Mouse (Mus musculus): ENCODE measurements around the gene Dennd4b. TPM values are rescaled to one million over a fixed set of nuclear protein-coding genes. Genes with fewer than 3 reads are reported as not detected.

Gene Dennd4b
- polyA plus RNA-seq, 1 experiment from 2014 or later, result 4.5 TPM

DNA sequence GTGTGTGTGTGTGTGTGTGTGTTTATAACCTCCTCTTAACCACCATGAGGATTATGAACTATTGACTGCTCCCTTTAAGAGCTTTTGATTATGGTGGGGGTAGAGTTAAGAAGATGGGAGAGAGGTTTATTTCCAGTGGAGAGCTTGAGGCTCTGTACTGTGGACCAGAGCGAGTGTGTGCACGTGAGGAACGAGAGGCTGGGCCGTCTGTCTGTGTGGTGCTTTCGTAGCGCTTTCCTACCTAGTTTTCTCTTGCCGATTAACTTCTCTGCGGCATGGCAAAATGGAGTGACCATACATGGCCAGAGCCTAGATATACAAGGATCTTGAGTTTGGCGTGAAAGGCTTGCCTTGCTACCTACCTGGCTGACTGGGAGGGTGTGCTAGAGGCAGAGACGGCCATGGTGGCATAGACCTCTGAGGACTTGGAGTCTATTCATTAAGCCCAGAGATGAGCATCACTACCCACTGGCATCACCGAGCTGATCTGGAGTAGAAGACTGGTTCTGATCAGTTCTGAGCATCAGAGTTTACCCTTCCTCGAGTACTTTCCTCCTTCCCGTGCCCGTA is 9.1 kb upstream of the Dennd4b start:
- no peak overlapping the region for H3K9ac ChIP-seq (ENCODE audit: low read depth, low read length)
- ATAC-seq (ENCODE audit: low FRiP score) (no peak), DNase-seq (ENCODE audit: low spot score) (no peak)
- no peak overlapping the region for H3K4me3 ChIP-seq (ENCODE audit: low read depth, low read length)
- peaks cover 10% of the 10 kb centered on the region; the same call in 1 of the 2 replicates for H3K36me3 ChIP-seq (ENCODE audit: control insufficient read depth, insufficient read depth, low read length)
- H3K27ac ChIP-seq (ENCODE audit: low read depth, low read length), result no peak overlapping the region
- 93% methylated on average over 14 of the region's 14 CpGs for WGBS
- no peaks in the 10 kb centered on the region for H3K27me3 ChIP-seq (ENCODE audit: control insufficient read depth, insufficient read depth, low read length)
- peaks cover 5% of the 10 kb centered on the region for H3K4me1 ChIP-seq (replicated peaks; ENCODE audit: control insufficient read depth, insufficient read depth, low read length)
- no peaks in the 10 kb centered on the region for H3K9me3 ChIP-seq (ENCODE audit: control insufficient read depth, low read length)
- H3K4me2 ChIP-seq (replicated peaks; ENCODE audit: low read depth, low read length), result no peak overlapping the region

GRCm38 (mm10) chr3:90256731-90257530 is 8.1 kb upstream of the Dennd4b start:
- Histone ChIP-seq H3K9ac (ENCODE audit: low read depth, low read length) (no peak overlapping the region), H3K4me2 (replicated peaks; ENCODE audit: low read depth, low read length) (no peak overlapping the region), H3K4me3 (ENCODE audit: low read depth, low read length) (no peak overlapping the region), H3K9me3 (ENCODE audit: control insufficient read depth, low read length) (no peaks in the 10 kb centered on the region), H3K27ac (ENCODE audit: low read depth, low read length) (no peak overlapping the region), H3K36me3 (ENCODE audit: control insufficient read depth, insufficient read depth, low read length) (peaks cover 10% of the 10 kb centered on the region; the same call in 1 of the 2 replicates), H3K27me3 (ENCODE audit: control insufficient read depth, insufficient read depth, low read length) (no peaks in the 10 kb centered on the region), H3K4me1 (replicated peaks; ENCODE audit: control insufficient read depth, insufficient read depth, low read length) (peaks cover 5% of the 10 kb centered on the region)
- DNase-seq (ENCODE audit: low spot score), result no peak
- ATAC-seq (ENCODE audit: low FRiP score), result no peak
- 92% methylated on average over 19 of the region's 19 CpGs for WGBS

GRCm38 (mm10) chr3:90258521-90258920 is 6.5 kb upstream of the Dennd4b start:
- H3K9ac ChIP-seq (ENCODE audit: low read depth, low read length), result no peak overlapping the region
- no peaks in the 10 kb centered on the region for H3K9me3 ChIP-seq (ENCODE audit: control insufficient read depth, low read length)
- DNase-seq (ENCODE audit: low spot score), result no peak
- H3K4me2 ChIP-seq (replicated peaks; ENCODE audit: low read depth, low read length), result no peak overlapping the region
- no peaks in the 10 kb centered on the region for H3K27me3 ChIP-seq (ENCODE audit: control insufficient read depth, insufficient read depth, low read length)
- H3K27ac ChIP-seq (ENCODE audit: low read depth, low read length), result no peak overlapping the region
- no peak for ATAC-seq (ENCODE audit: low FRiP score)
- no peak overlapping the region for H3K4me3 ChIP-seq (ENCODE audit: low read depth, low read length)
- peaks cover 10% of the 10 kb centered on the region; the same call in 1 of the 2 replicates for H3K36me3 ChIP-seq (ENCODE audit: control insufficient read depth, insufficient read depth, low read length)
- H3K4me1 ChIP-seq (replicated peaks; ENCODE audit: control insufficient read depth, insufficient read depth, low read length), result peaks cover 5% of the 10 kb centered on the region
- WGBS, result 91% methylated on average over 4 of the region's 4 CpGs

DNA sequence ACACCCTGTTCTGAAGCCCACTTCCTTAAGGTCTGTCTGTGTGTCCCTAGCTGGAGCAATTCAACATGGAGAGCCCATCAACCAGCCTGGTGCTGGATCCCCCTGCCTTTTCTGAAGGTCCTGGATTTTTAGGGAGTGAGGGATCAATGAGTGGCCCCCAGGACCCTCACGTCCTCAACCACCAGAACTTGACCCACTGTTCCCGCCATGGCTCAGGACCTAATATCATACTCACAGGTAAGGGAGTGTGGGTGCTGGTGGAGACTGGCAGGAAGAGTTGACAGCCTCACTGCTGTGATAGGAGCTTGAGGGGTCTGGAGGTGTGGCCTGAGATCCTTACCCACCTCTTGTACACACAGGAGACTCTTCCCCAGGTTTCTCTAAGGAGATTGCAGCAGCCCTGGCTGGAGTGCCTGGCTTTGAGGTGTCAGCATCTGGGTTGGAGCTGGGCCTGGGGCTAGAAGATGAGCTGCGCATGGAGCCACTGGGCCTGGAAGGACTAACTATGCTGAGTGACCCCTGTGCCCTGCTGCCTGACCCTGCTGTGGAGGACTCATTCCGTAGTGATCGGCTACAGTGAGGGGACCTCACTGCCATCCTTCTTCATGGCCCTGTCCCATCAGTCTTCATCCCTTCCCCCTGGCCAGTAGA is 1.7 kb upstream of the Dennd4b start:
- Histone ChIP-seq H3K27me3 (ENCODE audit: control insufficient read depth, insufficient read depth, low read length) (no peaks in the 10 kb centered on the region), H3K4me3 (ENCODE audit: low read depth, low read length) (no peak overlapping the region), H3K36me3 (ENCODE audit: control insufficient read depth, insufficient read depth, low read length) (peaks cover 10% of the 10 kb centered on the region; the same call in 1 of the 2 replicates), H3K9me3 (ENCODE audit: control insufficient read depth, low read length) (no peaks in the 10 kb centered on the region), H3K27ac (ENCODE audit: low read depth, low read length) (no peak overlapping the region), H3K4me2 (replicated peaks; ENCODE audit: low read depth, low read length) (no peak overlapping the region), H3K4me1 (replicated peaks; ENCODE audit: control insufficient read depth, insufficient read depth, low read length) (0 out of 2 replicates have a peak, but pooled peaks cover 3% of the 10 kb centered on the region), H3K9ac (ENCODE audit: low read depth, low read length) (no peak overlapping the region)
- no peak for DNase-seq (ENCODE audit: low spot score)
- 92% methylated on average over 5 of the region's 5 CpGs for WGBS
- no peak for ATAC-seq (ENCODE audit: low FRiP score)

GRCm38 (mm10) chr3:90264687-90265033 is 325 bp upstream of the Dennd4b start:
- WGBS, result 36% methylated on average over 10 of the region's 10 CpGs
- Histone ChIP-seq H3K27ac (ENCODE audit: low read depth, low read length) (peak overlapping the region; percentile 93; the same call in 1 of the 2 replicates), H3K36me3 (ENCODE audit: control insufficient read depth, insufficient read depth, low read length) (peaks cover 6% of the 10 kb centered on the region; the same call in 1 of the 2 replicates), H3K27me3 (ENCODE audit: control insufficient read depth, insufficient read depth, low read length) (no peaks in the 10 kb centered on the region), H3K4me1 (replicated peaks; ENCODE audit: control insufficient read depth, insufficient read depth, low read length) (0 out of 2 replicates have a peak, but pooled peaks cover 3% of the 10 kb centered on the region), H3K4me2 (replicated peaks; ENCODE audit: low read depth, low read length) (peak overlapping the region; percentile 83), H3K9me3 (ENCODE audit: control insufficient read depth, low read length) (no peaks in the 10 kb centered on the region), H3K4me3 (ENCODE audit: low read depth, low read length) (peak overlapping the region; percentile 91), H3K9ac (ENCODE audit: low read depth, low read length) (no peak overlapping the region)
- ATAC-seq (ENCODE audit: low FRiP score) (no peak), DNase-seq (ENCODE audit: low spot score) (no peak)

DNA sequence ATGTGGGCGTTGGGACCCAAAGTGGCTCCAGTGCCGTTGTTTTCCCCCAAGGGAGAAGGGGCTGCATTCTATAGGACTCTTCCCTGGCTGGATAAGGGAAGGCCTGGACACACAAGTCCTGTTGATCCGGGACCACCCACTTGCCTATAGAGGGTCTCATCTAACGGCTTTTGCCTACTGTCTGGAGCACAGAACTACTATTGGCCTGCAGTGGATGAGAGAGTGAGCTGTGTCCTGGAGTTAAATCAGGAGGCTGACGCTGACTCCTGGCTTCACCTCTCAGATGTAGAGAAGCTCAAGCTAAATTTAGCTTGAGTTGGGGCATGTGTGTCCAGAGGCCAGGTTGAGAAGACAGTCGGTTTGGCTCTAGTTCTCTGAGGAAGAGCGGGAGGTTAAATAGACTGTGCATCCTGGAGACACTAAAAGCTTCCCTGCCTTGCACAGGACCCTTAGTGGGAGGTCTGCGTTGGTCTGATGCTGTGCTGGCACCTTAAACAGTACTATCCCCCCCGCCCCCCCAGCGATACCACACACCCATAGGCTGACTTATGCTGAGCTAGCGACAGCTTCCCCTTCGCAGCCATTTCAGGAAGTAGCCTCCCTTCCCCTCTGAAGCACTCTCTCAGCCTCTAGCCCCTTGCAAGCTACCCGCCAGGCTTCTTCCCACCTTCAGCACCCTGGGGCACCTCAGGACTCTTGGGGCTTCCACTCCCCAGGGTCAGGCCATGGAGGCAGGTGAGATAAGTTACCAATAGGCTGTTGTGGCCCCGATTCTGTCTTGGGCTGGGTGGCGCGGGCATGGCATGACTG is 1.2 kb downstream of the Dennd4b start:
- peak overlapping the region; percentile 83 for H3K4me2 ChIP-seq (replicated peaks; ENCODE audit: low read depth, low read length)
- H3K27ac ChIP-seq (ENCODE audit: low read depth, low read length), result peak overlapping the region; percentile 93
- no peaks in the 10 kb centered on the region for H3K27me3 ChIP-seq (ENCODE audit: control insufficient read depth, insufficient read depth, low read length)
- peak; percentile 53; the same call in 1 of the 2 replicates for ATAC-seq (ENCODE audit: low FRiP score)
- DNase-seq (ENCODE audit: low spot score), result peak; percentile 4
- peak overlapping the region; percentile 94 for H3K9ac ChIP-seq (ENCODE audit: low read depth, low read length)
- peak overlapping the region; percentile 91 for H3K4me3 ChIP-seq (ENCODE audit: low read depth, low read length)
- no peaks in the 10 kb centered on the region for H3K9me3 ChIP-seq (ENCODE audit: control insufficient read depth, low read length)
- no peaks in the 10 kb centered on the region for H3K36me3 ChIP-seq (ENCODE audit: control insufficient read depth, insufficient read depth, low read length)
- H3K4me1 ChIP-seq (replicated peaks; ENCODE audit: control insufficient read depth, insufficient read depth, low read length), result 0 out of 2 replicates have a peak, but pooled peaks cover 3% of the 10 kb centered on the region
- WGBS, result 23% methylated on average over 16 of the region's 16 CpGs

- WGBS, result 93% methylated on average over 20 of the region's 20 CpGs
- no peak overlapping the region for H3K9ac ChIP-seq (ENCODE audit: low read depth, low read length)
- no peak overlapping the region for H3K27ac ChIP-seq (ENCODE audit: low read depth, low read length)
- H3K9me3 ChIP-seq (ENCODE audit: control insufficient read depth, low read length), result no peaks in the 10 kb centered on the region
- no peak overlapping the region for H3K4me2 ChIP-seq (replicated peaks; ENCODE audit: low read depth, low read length)
- no peaks in the 10 kb centered on the region for H3K27me3 ChIP-seq (ENCODE audit: control insufficient read depth, insufficient read depth, low read length)
- ATAC-seq (ENCODE audit: low FRiP score) (no peak), DNase-seq (ENCODE audit: low spot score) (no peak)
- H3K36me3 ChIP-seq (ENCODE audit: control insufficient read depth, insufficient read depth, low read length), result no peaks in the 10 kb centered on the region
- 0 out of 2 replicates have a peak, but pooled peaks cover 3% of the 10 kb centered on the region for H3K4me1 ChIP-seq (replicated peaks; ENCODE audit: control insufficient read depth, insufficient read depth, low read length)
- H3K4me3 ChIP-seq (ENCODE audit: low read depth, low read length), result no peak overlapping the region
Measured at GRCm38 (mm10) chr3:90266901-90267775, 2.2 kb downstream of the Dennd4b start.
